Mouse (Mus musculus) spleen, postnatal 14 days (tissue): ENCODE results near the gene Cpt2.

Source experiments
- DNase-seq, 2 experiments: peaks; one replicate each; pipeline ENCODE4 v3.0.0; 2021 to 2022; ENCODE audit warnings: low spot score in 2 of 2

The Cpt2 gene

DNA sequence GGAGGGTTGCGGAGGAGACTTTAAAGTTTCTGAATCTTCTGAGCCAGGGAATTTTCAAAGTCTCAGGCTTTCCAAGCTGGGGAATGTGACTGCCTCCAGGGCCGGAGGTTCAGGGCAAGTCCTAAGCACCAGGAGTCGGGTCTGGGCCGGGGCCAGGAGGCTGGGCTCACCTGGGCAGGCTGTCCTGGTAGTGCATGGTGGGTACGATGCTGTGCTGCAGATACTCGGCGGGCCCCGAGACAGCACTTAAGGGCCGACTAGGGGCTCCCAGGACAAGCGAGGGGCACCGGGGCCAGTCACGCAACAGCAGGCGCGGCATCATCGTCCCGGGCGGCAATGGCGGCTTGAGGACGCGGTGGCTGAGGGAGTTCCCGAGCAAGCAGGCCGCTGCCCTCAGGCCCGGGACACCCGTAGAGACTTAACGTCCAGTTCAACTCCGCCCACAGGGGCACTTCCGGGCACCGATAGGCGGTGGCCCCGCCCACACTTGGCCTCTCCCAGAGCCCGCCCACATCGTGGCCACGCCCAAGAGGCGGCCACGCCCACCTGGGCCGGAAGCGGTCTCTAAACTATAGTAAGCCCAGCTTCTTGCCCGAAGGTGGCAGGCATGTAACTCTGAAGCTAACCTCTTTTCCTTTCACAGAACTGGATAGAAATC lies at the start of gene Cpt2:
TSS of gene Cpt2 (minus strand) at position 466 of the 658 bp plus-strand sequence.
- peak; percentile 90 to 93 for DNase-seq

DNA sequence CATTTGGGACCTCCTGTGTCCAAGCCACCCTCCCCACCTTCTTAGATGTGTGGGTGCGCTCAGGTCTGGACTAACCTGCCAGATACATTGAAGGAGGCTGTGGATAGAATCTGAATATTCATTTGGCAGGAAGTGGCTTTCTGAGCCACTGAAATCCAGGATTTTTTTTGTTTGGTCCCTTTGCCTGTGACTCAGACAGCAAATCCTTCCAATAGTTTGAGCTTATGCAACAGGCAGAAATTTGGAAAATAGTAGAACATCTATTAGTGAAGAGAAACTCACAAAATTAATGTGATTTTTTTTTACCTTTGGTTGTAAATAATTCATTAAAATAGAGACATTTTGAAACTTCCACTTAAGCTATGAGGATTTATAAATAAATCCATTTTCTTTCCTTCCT lies 47.8 kb upstream of the Cpt2 start:
- DNase-seq: no peak

DNA sequence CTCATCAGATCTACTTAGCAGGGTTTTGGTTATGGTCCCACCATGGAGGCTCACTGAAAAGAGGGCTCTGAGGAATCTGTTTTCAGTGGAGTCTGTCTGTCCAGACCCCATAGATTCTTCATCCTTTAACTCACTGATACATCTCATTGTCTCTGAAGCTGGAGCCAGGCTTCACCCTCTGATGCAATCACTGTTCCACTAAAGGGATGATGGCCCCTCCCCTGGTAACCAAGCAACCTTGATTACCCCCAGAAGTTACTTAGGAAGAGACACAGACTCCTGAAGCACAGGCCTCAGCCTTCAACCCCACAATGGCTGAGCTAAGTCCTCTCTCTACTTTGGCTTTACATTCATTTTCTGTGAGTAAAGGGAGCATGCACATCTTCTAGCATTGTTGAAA lies 46.4 kb upstream of the Cpt2 start:
- DNase-seq: no peak

DNA sequence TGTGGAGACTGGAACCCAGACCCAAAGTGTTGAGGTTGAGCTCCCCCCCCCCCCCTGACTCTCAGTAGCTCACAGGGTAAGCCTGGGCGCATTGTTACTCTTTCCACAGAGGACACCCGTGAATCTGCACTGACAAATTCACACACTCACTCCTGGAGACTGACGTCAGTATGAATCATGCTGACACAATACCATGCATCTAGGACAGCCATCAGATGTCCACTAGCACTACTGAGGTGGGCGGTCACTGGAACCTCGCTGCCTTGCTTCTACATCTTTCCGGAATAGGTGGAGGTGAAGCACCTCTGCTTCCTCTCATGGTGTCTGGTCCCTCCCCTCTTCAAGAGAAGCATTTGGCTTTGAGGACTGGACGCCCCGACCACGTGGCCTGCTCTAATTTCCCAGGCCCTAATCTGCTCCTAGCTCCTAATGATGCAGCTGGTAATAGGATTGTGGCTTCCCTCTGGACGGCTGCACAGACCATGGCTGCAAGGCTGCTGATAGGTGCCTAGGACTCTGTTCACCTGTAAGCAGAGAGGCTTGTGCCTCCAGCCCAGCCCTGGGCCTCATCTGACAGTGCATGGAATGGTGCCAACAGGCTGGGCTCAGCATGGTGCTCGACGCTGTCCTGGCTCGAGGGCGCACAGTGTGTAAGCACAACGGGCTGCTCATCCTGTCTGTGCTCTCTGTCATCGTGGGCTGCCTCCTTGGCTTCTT lies 44.7 kb upstream of the Cpt2 start, which contains the start of gene Slc1a7:
TSS of gene Slc1a7 (plus strand) at position 367 of the 717 bp plus-strand sequence.
- no peak for DNase-seq

DNA sequence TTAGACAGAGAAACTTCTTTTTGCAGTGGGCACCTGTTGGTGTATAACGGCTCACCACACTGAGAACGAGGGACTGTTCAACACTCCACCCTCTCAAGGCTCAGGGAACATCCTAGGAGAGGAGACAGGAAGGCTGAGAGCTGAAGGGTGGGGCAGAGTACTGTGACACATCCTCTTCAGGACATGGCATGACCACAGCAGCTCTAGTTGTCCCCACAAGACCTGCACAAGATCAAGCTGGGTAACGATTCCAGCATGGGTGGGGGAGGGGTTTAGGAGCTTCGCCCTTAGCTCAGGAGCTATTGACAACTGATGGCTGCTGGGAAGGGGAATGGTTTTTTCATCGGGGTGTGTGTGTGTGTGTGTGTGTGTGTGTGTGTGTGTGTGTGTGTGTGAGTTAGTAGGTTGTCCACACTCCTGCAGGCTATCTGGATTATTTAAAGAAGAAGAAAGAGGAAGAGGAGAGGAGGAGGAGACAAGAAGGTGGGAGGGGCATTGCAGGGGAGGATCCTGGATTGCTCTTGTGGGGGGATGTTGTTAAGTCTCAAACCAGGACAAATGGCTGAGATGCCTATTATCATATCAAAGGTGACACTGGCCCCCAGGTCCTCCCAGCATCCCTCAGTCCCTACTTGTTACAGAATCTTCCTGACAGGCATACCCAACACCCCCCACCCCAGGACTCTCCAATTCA lies 43.2 kb upstream of the Cpt2 start:
- no peak for DNase-seq

DNA sequence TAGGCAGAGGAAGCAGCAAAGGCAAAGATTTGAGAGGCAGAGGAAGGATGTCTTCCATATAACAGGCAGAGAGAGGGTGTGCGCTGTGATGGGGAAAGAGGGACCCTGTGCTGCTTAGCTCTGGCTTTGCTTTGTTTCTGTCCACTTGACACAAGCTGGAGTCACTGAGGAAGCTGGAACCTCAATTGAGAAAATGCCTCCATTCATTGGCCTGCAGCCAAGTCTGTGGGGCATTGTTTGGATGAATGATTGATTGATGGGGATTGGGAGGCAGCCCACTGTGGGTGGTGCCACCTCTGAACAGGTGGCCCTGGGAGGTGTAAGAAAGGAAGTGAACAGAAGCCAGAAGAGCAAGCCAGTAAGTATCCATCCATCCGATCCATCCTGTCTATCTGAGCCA lies 39.4 kb upstream of the Cpt2 start:
- no peak for DNase-seq

DNA sequence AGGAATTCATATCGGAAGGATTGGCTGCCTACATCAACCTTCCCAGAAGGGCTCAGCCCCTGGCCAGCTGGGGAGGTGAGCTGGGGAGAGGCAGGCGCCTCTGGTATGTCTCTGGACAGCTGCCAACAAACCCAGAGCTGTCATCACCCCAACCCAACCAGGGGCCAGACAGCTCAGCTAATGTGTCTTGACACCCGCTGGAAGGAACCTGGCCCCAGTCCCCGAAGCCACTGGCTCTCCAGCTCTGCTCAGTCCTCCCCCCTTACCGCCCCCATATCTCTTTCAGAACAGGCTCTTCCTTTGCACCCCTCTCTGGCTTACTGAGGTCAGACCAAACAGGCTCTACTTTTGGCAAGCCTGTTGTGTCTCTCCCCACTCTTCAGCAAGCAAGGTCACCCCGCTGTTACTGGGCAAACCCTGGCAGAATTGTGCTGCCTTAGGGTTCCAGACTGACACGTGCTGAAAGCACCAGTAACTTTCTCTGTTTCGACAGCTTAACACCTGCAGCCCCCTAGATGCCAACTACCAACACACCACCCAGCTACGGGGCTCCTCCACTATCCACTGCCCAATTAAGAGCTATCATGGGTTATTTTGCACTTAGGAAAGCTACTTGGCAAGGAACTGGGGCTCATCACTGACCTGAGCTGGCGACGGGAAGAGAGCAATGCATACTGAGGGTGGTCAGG lies 38.8 kb upstream of the Cpt2 start:
- DNase-seq: no peak

DNA sequence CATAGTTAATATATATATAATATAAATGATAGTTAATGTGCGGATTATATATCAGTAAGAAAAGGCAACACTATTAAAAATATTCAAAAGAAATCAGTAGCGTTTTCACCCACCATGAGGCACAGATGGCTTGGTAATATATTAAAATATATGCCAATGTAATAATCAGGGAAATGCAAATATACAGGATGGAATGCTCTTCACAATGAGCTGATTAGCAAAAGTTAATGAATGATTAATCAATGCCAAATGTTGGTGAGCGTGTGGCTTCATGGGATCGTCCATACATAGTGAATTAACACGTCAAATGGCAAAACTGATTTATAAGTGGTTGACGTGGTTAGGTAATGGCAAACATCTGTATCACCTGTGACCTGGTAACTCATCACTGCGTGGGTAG lies 35.1 kb upstream of the Cpt2 start:
- no peak for DNase-seq

DNA sequence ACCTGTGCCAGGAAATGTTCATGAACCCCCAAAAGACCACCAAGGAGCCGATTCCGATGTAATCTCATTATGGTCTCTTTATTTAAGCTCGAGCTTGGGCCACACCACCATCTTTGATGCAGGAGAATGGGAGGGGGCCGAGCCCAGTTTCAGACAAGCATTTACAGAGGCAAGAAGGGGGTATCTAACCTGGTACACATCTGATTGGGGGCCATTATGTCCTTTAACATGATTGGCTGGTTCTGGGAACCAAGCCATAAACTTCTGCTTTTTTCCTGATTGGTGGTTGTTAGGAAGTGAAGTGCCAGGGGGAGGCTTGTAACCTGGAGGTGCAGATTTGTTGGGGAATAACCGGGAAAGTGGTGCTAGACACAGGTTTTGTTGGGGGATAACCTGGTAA lies 32.3 kb upstream of the Cpt2 start:
- no peak for DNase-seq

DNA sequence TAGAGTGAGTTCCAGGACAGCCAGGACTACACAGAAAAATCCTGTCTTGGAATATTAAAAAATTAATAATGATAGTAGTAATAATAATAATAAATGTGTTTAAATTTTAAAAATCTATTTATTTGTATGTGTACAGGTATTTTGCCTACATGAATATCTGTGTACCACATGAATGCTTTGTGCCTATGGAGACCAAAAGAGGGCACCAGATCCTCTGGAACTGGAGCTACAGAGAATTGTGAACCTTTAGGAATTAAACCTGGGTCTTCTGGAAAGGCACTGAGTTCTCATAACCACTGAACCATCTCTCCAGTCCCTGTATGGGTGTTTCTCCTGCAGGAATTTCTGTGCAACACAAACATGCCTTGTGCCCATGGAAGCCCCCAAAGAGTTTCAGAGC lies 29.4 kb upstream of the Cpt2 start:
- no peak for DNase-seq

DNA sequence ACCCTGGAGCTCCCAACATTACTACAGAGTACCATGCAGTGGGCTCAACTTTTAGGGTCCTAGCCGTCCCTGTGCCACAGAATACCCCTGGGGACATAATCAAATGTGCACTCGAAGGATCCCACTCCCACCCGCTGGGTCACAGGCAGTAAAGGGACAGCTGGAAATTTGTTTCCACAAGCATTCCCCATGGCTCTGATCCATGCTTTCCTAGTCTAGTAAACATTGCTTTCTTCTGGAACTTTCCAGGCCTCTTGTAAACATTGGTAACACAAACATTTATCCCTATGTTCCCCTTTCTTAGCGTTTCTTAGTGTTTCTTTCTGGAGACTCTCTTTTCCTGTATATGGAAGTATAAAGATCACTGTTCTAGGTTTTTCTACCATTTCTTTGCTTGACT lies 26.5 kb upstream of the Cpt2 start:
- DNase-seq: no peak

DNA sequence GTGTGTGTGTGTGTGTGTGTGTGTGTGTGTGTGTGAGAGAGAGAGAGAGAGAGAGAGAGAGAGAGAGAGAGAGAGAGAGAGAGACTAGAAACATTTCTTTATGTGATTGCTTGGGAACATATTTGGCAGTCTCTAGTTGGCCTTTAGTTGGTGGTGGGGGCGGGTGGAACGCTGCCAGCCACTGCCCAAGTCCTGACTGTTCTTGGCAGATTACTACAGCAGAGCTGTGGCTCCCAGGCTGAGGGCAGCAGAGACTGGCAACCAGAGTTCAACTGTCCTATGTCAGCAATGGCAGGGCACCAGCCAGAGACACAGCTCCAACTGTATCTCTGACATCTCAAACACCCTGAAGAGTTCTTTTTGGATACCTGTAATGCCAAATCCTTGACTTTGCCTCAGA lies 20.7 kb upstream of the Cpt2 start:
- no peak for DNase-seq

DNA sequence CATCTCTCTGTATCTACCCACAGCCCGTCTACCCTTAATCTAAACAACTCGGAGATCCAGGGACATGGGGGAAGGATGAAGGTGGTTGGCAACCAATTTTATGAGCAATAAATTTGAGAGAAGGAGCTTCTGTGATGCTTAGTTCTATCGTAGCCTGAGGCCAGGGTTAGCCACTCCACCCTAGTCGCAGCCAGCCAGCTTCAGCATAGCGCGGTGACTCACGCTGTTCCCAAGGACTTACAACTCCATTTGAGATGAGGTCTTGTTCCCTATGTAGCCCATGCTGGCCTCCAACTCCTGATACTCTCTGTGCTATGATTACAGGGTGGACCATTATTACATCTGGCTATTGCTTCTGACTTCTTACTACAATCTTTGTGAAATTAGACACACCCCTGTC lies 19.3 kb upstream of the Cpt2 start:
- no peak for DNase-seq

DNA sequence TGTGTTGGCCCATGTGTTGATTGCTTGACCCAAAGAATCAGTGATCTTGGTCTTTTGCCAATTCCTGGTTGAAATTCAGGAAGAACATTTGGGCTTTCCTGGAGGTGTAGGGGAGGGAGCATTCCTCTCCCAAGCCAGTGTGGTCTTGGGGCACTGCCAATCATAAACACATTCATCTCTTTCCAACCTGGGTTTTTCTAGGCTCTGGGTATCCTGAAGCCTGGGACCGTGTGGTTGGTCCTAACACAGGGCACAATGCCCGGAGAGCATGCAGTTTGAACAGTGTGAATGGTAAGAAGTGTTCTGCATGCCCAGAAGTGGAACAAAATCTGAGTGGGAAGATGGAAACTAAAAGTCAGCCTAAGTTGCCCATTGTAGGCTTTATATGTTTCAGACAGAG lies 14.7 kb upstream of the Cpt2 start:
- no peak for DNase-seq

DNA sequence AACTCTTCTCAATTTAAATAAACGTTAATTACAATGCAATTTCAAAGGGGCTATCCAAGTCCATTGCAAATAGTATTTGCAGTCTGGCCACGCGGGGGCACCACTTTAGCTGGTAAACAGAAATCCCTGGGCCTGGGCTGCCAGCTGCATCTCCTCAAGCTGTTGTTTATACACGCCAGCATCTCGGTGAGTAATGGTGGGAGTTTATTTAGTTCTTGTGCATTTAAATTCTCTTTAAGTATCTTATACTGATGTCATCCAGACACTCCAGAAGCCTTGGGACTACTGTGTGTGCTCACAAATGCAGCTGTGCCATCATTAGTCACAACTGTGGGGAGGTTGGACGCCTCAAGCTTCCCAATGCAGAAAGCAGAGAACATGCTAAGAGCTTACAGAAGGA lies 13.9 kb upstream of the Cpt2 start:
- peak in 1 of 2 experiments; percentile 29 for DNase-seq

DNA sequence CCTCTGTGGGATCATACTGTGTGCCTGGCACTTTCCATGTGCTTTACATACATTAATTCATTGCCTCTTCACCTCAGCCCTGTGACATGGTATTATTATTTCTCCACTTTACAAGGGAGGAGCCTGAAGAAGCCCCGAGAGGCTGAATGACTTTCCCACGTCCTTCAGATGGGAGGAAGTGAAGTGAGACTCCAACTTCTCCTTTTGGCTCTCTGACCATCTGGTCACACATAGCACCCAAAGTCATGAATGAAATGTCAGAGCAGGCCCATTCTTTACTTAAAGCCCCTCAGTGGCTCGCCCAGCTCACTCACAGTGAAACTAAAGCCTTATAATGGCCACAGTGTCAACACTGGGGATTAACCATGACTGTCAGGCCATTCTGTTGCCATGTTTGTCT lies 11.8 kb upstream of the Cpt2 start:
- no peak for DNase-seq

DNA sequence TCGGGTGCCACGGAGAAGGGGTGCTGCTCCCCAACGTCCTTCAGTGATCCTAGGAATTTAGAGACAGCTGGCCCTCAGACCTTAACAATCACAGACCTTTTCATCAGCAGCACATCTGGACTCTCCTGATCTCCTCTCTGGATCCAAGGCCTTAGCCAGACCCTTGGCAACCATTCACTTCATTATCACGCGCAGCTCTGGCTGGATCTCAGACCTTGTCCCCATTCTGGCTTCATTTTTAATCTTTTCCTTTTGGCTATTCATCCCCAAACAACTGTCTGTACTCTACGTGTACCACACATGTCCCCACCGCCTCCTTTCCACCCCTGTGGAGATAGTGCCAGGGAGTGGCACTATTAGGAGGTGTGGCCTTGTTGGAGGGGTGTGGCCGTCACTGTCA lies 9.8 kb upstream of the Cpt2 start:
- DNase-seq: no peak

DNA sequence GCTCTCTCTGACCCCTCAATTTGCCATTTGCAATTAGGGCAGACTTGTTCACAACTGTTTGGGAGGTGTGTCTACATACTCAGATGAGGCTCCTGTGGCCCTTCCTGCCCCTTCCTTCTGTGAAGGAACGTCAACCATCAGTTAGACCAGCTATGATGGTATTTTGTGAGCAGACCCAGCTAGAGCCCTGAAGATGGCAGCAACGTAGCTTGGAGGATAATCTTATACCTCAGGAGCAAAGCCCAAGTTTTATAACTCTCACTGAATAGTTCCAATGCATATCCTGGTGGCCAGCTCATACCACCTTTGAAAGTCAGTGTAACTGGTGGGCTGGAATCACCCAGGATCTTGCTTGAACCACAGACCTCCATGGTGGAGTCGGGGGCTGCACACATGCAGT lies 8.0 kb upstream of the Cpt2 start:
- DNase-seq: no peak

DNA sequence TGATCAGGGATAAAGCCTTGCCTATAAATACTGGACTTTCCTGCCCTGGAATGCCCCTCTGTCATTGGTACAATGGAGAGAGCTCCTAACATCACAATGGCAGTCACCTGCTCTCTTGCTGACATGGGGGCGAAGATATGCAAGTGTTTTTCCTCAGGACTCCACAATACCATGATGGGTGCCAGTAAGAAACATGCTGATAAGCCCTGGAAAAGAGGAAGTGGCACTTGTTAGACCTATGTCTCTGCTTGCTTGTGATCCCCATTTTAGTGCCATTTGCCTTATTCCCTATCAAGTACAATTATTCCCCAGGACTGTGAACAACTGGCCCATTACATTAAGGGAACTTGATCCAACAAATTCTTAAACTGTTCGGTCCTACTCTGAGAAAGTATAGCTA lies 5.3 kb upstream of the Cpt2 start:
- DNase-seq: no peak

DNA sequence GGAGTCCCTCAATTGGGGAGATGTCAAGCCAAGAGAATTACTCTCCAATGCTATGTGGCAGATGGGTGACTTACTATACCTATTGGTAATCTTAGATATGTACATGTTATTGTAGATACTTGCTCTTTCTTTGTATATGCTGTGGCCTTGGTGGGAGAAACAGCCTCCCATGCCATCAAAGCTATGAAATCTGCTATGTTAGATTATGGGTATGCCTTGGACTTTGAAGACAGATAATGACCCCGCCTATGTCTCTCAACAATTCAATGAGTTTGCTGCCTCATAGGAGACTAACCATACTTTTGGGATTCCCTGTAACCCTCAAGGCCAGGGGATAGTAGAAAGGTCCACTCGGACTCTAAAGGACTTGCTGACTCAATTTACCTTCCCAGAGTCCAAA lies 4.9 kb upstream of the Cpt2 start:
- DNase-seq: no peak

DNA sequence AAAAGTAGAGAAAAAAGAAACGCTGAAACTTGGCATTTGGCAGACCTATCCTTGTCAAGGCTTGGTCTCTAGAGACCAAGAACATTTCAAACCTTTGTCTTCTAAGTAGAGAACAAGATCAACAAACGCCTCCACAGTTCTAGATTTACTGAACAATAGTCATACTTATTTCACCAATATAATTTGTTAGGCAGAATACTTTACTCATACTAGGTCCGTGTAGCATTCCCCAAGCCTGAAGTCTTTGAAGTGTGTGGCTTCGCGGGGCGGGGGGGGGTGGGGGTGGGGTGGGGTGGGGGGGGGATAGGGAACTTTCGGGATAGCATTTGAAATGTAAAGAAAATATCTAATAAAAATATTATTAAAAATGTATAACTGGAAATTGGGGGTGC lies 389 bp upstream of the Cpt2 start:
- DNase-seq: no peak

DNA sequence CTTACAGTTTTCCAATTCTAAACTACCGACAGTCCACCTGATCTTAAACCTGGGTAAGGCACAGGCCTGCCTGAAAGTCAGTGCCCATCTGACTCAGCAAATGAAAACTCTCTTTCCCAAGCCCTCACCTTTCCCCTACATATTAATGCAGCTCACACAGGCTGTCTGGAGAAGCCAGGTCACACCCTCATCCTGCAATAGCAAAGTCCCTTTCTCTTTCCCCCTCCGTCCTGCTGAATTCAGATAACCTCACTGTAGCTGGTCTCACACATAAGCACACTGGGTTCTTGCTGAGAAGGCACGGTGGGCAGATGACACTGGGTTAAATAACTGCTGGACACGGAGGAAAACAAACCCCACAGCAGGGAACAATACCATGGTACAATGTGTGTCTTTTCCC lies 1.5 kb downstream of the Cpt2 start:
- no peak for DNase-seq
